Mouse (Mus musculus) heart, postnatal 0 days (tissue): Measurements from ENCODE around the gene Pde2a. TPM values are rescaled to one million over a fixed set of nuclear protein-coding genes. Genes with fewer than 3 reads are reported as not detected.

Experiments used
- ATAC-seq: fragments of 200-750 bp; cut with Nextera tagmentation; 2 replicates; pipeline ENCODE4 v1.8.0; 2017; ENCODE audit warnings: low read depth, moderate number of reproducible peaks, moderate library complexity; ENCODE audit not compliant: insufficient read depth
- DNase-seq: peaks from one replicate; pipeline ENCODE4 v3.0.0-alpha.2; 2016; ENCODE audit warnings: low spot score
- H3K27ac ChIP-seq: fragments of 300-500 bp; sonication (generic); 2 replicates; pipeline ENCODE4 v1.5.1; 2014; ENCODE audit warnings: low read depth, mild to moderate bottlenecking
- H3K27me3 ChIP-seq: fragments of 300-500 bp; sonication (generic); 2 replicates; pipeline ENCODE4 v1.6.1; 2014; ENCODE audit warnings: low read length, mixed read lengths; ENCODE audit not compliant: control insufficient read depth, insufficient read depth
- H3K36me3 ChIP-seq: fragments of 300-500 bp; sonication (generic); replicated peaks from 2 replicates; pipeline ENCODE4 v1.6.1; 2014; ENCODE audit warnings: low read length, mixed read lengths; ENCODE audit not compliant: control insufficient read depth, insufficient read depth
- H3K4me1 ChIP-seq: fragments of 300-500 bp; sonication (generic); 2 replicates; pipeline ENCODE4 v1.6.1; 2014; ENCODE audit warnings: antibody characterized with exemption; ENCODE audit not compliant: control insufficient read depth, insufficient read depth
- H3K4me2 ChIP-seq: fragments of 300-500 bp; sonication (generic); 2 replicates; pipeline ENCODE4 v1.6.1; 2014; ENCODE audit warnings: low read depth, mild to moderate bottlenecking, low read length, moderate library complexity
- H3K4me3 ChIP-seq: fragments of 300-500 bp; sonication (generic); 2 replicates; pipeline ENCODE4 v1.5.1; 2014; ENCODE audit warnings: low read depth, low read length
- H3K9ac ChIP-seq: fragments of 300-500 bp; sonication (generic); replicated peaks from 2 replicates; pipeline ENCODE4 v1.6.1; 2014; ENCODE audit warnings: low read depth, low read length, mixed read lengths
- H3K9me3 ChIP-seq: fragments of 300-500 bp; sonication (generic); replicated peaks from 2 replicates; pipeline ENCODE4 v1.6.1; 2016; ENCODE audit warnings: low read length; ENCODE audit not compliant: control insufficient read depth
- CTCF ChIP-seq: IDR thresholded peaks from 2 replicates; pipeline ENCODE4 v1.5.1; 2016; ENCODE audit warnings: antibody characterized with exemption, control low read depth, low read depth
- EP300 ChIP-seq: IDR thresholded peaks from 2 replicates; pipeline ENCODE4 v1.6.1; 2016; ENCODE audit warnings: antibody characterized with exemption, low read depth
- WGBS: fragments of 180-500 bp; shearing (Covaris S2); extraction: QIAGEN DNeasy Blood & Tissue Kit; methylation state at CpG from one replicate; pipeline ENCODE4 v1.1.7; 2014; 5-methylcytosine and 5-hydroxymethylcytosine counted together
- polyA plus RNA-seq: library from polyadenylated mRNA; unstranded; fragments of >200 nt; fragmentation: Nextera tagmentation; extraction: Ambion mirVana; gene quantifications from 2 replicates; pipeline ENCODE4 v1.2.1, GENCODE M21; 2015
- total RNA-seq: library from RNA; depleted of rRNA; stranded (reverse); fragments of >200 nt; gene quantifications from 2 replicates; pipeline ENCODE4 v1.2.3, GENCODE M21; 2014; ENCODE audit warnings: low replicate concordance

Gene Pde2a
- total and polyA plus RNA-seq, 2 experiments from 2014 or later, result 4.7 to 19.3 TPM

DNA sequence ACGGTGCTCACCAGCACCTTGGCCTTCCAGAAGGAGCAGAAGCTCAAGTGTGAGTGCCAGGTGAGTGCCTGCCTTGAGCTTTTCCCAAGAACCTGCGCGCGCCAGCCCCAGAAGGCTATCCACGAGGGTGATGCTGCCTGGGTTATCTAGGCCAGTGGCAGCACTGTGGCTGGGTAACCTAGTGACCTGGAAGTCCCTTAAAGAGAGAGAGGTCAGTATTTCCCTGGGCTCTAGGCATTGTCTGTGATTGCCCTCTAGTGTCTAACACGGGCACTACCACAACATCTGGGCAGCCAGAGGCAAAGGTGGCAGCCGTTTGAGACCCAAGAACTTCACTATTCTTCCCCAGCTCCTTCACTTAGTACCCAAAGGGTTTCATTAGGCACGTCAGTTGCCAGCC lies 81.9 kb downstream of the Pde2a start:
- no peak overlapping the region for H3K9ac ChIP-seq
- H3K4me1 ChIP-seq, result no peaks in the 10 kb centered on the region
- no peaks in the 10 kb centered on the region for H3K9me3 ChIP-seq
- H3K27me3 ChIP-seq, result peaks cover 46% of the 10 kb centered on the region
- DNase-seq (peak; percentile 60), ATAC-seq (peak; percentile 60)
- H3K27ac ChIP-seq, result no peak overlapping the region
- no peak for TF ChIP-seq EP300
- TF ChIP-seq CTCF, result peak; percentile 91
- no peaks in the 10 kb centered on the region for H3K36me3 ChIP-seq
- WGBS, result 13% methylated on average over 8 of the region's 8 CpGs
- no peak overlapping the region for H3K4me3 ChIP-seq
- no peak overlapping the region for H3K4me2 ChIP-seq

DNA sequence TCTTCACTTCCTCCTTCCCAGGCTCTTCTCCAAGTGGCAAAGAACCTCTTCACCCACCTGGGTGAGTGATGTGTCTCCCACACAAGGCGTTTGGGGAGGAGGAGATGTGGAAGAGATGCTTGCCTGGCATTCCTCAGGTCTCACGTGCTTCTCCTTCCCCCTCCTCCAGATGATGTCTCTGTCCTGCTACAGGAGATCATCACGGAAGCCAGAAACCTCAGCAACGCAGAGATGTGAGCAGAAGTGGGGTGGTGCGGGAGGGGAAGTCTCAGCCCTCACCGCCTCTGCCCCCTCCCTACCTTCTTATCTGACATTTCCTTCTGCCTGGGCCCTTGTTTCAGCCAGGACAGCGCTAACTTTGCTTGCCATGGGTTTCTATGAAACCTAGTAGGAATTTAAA lies 82.3 kb downstream of the Pde2a start:
- Histone ChIP-seq H3K9me3 (no peaks in the 10 kb centered on the region), H3K9ac (no peak overlapping the region), H3K27me3 (peaks cover 41% of the 10 kb centered on the region), H3K27ac (no peak overlapping the region), H3K4me3 (no peak overlapping the region), H3K4me1 (no peaks in the 10 kb centered on the region), H3K36me3 (no peaks in the 10 kb centered on the region), H3K4me2 (no peak overlapping the region)
- no peak for DNase-seq
- TF ChIP-seq EP300 (no peak), CTCF (no peak)
- 36% methylated on average over 7 of the region's 7 CpGs for WGBS
- no peak for ATAC-seq

- TF ChIP-seq EP300 (no peak), CTCF (no peak)
- DNase-seq, result no peak
- Histone ChIP-seq H3K27me3 (peaks cover 36% of the 10 kb centered on the region), H3K9me3 (no peaks in the 10 kb centered on the region), H3K4me2 (peak overlapping the region; percentile 35), H3K27ac (no peak overlapping the region), H3K4me1 (no peaks in the 10 kb centered on the region), H3K4me3 (0 out of 2 replicates have a peak overlapping the region, but pooled peaks have one; percentile 15), H3K36me3 (no peaks in the 10 kb centered on the region), H3K9ac (no peak overlapping the region)
- WGBS, result 14% methylated on average over 24 of the region's 24 CpGs
- peak; percentile 38; the same call in 1 of the 2 replicates for ATAC-seq
Measured at GRCm38 (mm10) chr7:101504507-101504906, 83.0 kb downstream of the Pde2a start.

DNA sequence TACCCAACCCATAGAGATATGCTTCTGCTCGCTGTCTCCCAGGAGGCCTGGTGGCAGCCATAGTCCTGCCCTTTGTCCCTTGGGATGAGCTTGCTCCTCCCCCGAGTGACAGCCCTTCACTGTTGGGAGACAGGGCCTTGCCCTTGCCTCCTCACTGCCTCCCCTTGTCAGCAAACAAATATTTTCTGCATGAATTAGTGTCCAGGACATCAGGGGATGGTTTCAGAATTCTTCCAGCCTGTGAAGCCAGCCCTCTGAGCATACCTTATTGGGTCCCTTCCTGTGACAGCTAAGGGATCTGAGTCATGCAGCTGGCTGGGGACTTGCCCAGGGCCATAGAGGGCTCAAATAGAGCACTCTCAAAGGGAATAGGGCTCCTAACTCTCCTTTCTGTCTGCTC lies 87.7 kb downstream of the Pde2a start:
- ATAC-seq (no peak), DNase-seq (no peak)
- Histone ChIP-seq H3K36me3 (no peaks in the 10 kb centered on the region), H3K4me3 (no peak overlapping the region), H3K9ac (no peak overlapping the region), H3K27ac (no peak overlapping the region), H3K27me3 (peaks cover 19% of the 10 kb centered on the region; the same call in 1 of the 2 replicates), H3K4me1 (no peaks in the 10 kb centered on the region), H3K4me2 (no peak overlapping the region), H3K9me3 (no peaks in the 10 kb centered on the region)
- no peak for TF ChIP-seq EP300
- no peak for TF ChIP-seq CTCF
- WGBS, result 56% methylated on average over 2 of the region's 2 CpGs

- Histone ChIP-seq H3K9ac (no peak overlapping the region), H3K36me3 (no peaks in the 10 kb centered on the region)
- no peak for TF ChIP-seq EP300
- no peak for TF ChIP-seq CTCF
Measured at GRCm38 (mm10) chr7:101513655-101514054, 92.2 kb downstream of the Pde2a start.

DNA sequence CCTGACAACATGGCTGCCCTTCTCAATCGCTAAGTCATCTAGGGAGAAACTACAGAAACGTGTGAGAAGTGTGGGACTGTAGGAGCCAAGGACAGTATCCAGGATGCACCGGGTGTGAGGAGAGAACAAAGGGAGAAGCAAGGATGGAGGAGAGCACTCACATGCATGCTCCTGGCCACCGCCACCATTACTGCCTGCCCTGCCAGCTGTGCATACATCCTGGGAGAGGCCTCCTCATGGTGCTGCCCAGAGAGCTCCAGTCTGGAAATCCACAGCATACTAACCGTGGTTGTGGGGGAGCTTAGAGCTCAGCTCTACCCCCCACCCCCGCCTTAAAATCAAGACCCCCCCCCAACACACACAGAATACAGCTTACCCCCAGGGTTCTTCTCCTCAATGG lies 93.3 kb downstream of the Pde2a start:
- Histone ChIP-seq H3K9me3 (no peaks in the 10 kb centered on the region), H3K4me1 (no peaks in the 10 kb centered on the region), H3K4me2 (no peak overlapping the region), H3K36me3 (no peaks in the 10 kb centered on the region), H3K27ac (no peak overlapping the region), H3K9ac (no peak overlapping the region), H3K27me3 (no peaks in the 10 kb centered on the region), H3K4me3 (no peak overlapping the region)
- DNase-seq, result no peak
- no peak for TF ChIP-seq EP300
- no peak for TF ChIP-seq CTCF
- ATAC-seq, result no peak
- 79% methylated on average over 6 of the region's 6 CpGs for WGBS

More at GRCm38 (mm10) chr7:101513655-101514054, 92.2 kb downstream of the Pde2a start:
- ATAC-seq, result no peak
- Histone ChIP-seq H3K4me3 (no peak overlapping the region), H3K4me2 (no peak overlapping the region), H3K27me3 (no peaks in the 10 kb centered on the region), H3K27ac (no peak overlapping the region), H3K9me3 (no peaks in the 10 kb centered on the region), H3K4me1 (no peaks in the 10 kb centered on the region)
- DNase-seq, result no peak
- WGBS, result 42% methylated on average over 7 of the region's 7 CpGs
